Mouse (Mus musculus): Measurements from ENCODE around the gene Ccdc122.

DNA sequence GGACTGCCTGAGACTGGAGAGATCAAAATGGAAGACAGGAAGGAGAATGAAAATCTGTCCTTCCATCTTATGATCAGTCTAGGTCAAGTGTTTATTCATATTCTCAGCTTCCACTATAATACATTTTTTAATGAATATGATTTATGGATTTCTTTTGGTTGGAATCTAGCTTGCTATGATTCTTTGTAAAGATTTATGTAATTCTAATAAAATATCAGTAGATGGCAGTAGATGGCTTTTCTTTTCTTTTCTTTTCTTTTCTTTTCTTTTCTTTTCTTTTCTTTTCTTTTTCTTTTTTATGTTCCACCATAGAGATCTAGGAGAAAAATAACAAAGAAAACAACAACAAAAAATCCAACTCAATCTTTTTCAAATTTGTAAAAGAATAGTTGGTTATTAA is 16.7 kb downstream of the Ccdc122 start:
- TF ChIP-seq POLR2A (IDR thresholded peaks at IDR 0.05; ENCODE audit: control insufficient read depth, extremely low read depth, insufficient read depth, low read length, poor library complexity), result no peak
- TF ChIP-seq CTCF (IDR thresholded peaks at IDR 0.05; ENCODE audit: borderline replicate concordance, control insufficient read depth, extremely low read depth, insufficient read depth, low read length, poor library complexity), result no peak

All from thymus, adult 2 months (tissue).